Mouse (Mus musculus): Measurements from ENCODE around the gene Sirpa. TPM values are rescaled to one million over a fixed set of nuclear protein-coding genes. Genes with fewer than 3 reads are reported as not detected.

Sirpa gene
- polyA plus RNA-seq, 1 experiment: 106 TPM

GRCm38 (mm10) chr2:129584905-129585304 is 7.7 kb upstream of the Sirpa start:
- no peak for DNase-seq
- H3K4me3 ChIP-seq (ENCODE audit: insufficient read depth, low read depth, low read length): no peak overlapping the region
- no peaks in the 10 kb centered on the region for H3K36me3 ChIP-seq (ENCODE audit: control insufficient read depth, insufficient read depth, low read length)
- peaks cover 5% of the 10 kb centered on the region for H3K4me1 ChIP-seq (ENCODE audit: control insufficient read depth, insufficient read depth, low read length)
- no peak for TF ChIP-seq POLR2A (IDR thresholded peaks at IDR 0.05; ENCODE audit: low read depth, low read length)
- no peak for TF ChIP-seq CTCF (conservative IDR thresholded peaks at IDR 0.05; ENCODE audit: insufficient read depth, insufficient read length, low read depth, low read length)
- H3K27me3 ChIP-seq (replicated peaks; ENCODE audit: control insufficient read depth, insufficient read depth, low read length): no peaks in the 10 kb centered on the region
- 50% methylated on average over 1 of the region's 1 CpGs for WGBS
- H3K27ac ChIP-seq (ENCODE audit: insufficient read depth, low read depth, low read length): no peak overlapping the region

- H3K36me3 ChIP-seq (ENCODE audit: control insufficient read depth, insufficient read depth, low read length): no peaks in the 10 kb centered on the region
- no peak overlapping the region for H3K4me3 ChIP-seq (ENCODE audit: insufficient read depth, low read depth, low read length)
- 79% methylated on average over 11 of the region's 11 CpGs for whole genome bisulfite sequencing
- no peaks in the 10 kb centered on the region for H3K27me3 ChIP-seq (replicated peaks; ENCODE audit: control insufficient read depth, insufficient read depth, low read length)
- H3K27ac ChIP-seq (ENCODE audit: insufficient read depth, low read depth, low read length): no peak overlapping the region
- TF ChIP-seq POLR2A (IDR thresholded peaks at IDR 0.05; ENCODE audit: low read depth, low read length) (no peak), CTCF (conservative IDR thresholded peaks at IDR 0.05; ENCODE audit: insufficient read depth, insufficient read length, low read depth, low read length) (no peak)
- H3K4me1 ChIP-seq (ENCODE audit: control insufficient read depth, insufficient read depth, low read length): peaks cover 5% of the 10 kb centered on the region
- no peak for DNase-seq
Observed at GRCm38 (mm10) chr2:129585904-129586514, 6.6 kb upstream of the Sirpa start.

GRCm38 (mm10) chr2:129587241-129587640 is 5.4 kb upstream of the Sirpa start:
- peaks cover 9% of the 10 kb centered on the region for H3K4me1 ChIP-seq (ENCODE audit: control insufficient read depth, insufficient read depth, low read length)
- DNase-seq: no peak
- TF ChIP-seq CTCF (conservative IDR thresholded peaks at IDR 0.05; ENCODE audit: insufficient read depth, insufficient read length, low read depth, low read length) (no peak), POLR2A (IDR thresholded peaks at IDR 0.05; ENCODE audit: low read depth, low read length) (no peak)
- no peaks in the 10 kb centered on the region for H3K36me3 ChIP-seq (ENCODE audit: control insufficient read depth, insufficient read depth, low read length)
- H3K4me3 ChIP-seq (ENCODE audit: insufficient read depth, low read depth, low read length): no peak overlapping the region
- no peak overlapping the region for H3K27ac ChIP-seq (ENCODE audit: insufficient read depth, low read depth, low read length)
- H3K27me3 ChIP-seq (replicated peaks; ENCODE audit: control insufficient read depth, insufficient read depth, low read length): no peaks in the 10 kb centered on the region
- 53% methylated on average over 3 of the region's 3 CpGs for WGBS

- no peak for TF ChIP-seq POLR2A (IDR thresholded peaks at IDR 0.05; ENCODE audit: low read depth, low read length)
- TF ChIP-seq CTCF (conservative IDR thresholded peaks at IDR 0.05; ENCODE audit: insufficient read depth, insufficient read length, low read depth, low read length): no peak
- Histone ChIP-seq H3K27me3 (replicated peaks; ENCODE audit: control insufficient read depth, insufficient read depth, low read length) (no peaks in the 10 kb centered on the region), H3K36me3 (ENCODE audit: control insufficient read depth, insufficient read depth, low read length) (no peaks in the 10 kb centered on the region), H3K27ac (ENCODE audit: insufficient read depth, low read depth, low read length) (no peak overlapping the region), H3K4me1 (ENCODE audit: control insufficient read depth, insufficient read depth, low read length) (peaks cover 9% of the 10 kb centered on the region), H3K4me3 (ENCODE audit: insufficient read depth, low read depth, low read length) (no peak overlapping the region)
- WGBS: 44% methylated on average over 7 of the region's 7 CpGs
- DNase-seq: peak; percentile 54
Observed at GRCm38 (mm10) chr2:129587825-129588251, 4.8 kb upstream of the Sirpa start.

GRCm38 (mm10) chr2:129591897-129592296 is 738 bp upstream of the Sirpa start:
- no peaks in the 10 kb centered on the region for H3K36me3 ChIP-seq (ENCODE audit: control insufficient read depth, insufficient read depth, low read length)
- 95% methylated on average over 4 of the region's 4 CpGs for WGBS
- H3K4me1 ChIP-seq (ENCODE audit: control insufficient read depth, insufficient read depth, low read length): peaks cover 14% of the 10 kb centered on the region
- DNase-seq: no peak
- TF ChIP-seq POLR2A (IDR thresholded peaks at IDR 0.05; ENCODE audit: low read depth, low read length) (no peak), CTCF (conservative IDR thresholded peaks at IDR 0.05; ENCODE audit: insufficient read depth, insufficient read length, low read depth, low read length) (no peak)
- H3K27ac ChIP-seq (ENCODE audit: insufficient read depth, low read depth, low read length): peak overlapping the region; percentile 87
- H3K4me3 ChIP-seq (ENCODE audit: insufficient read depth, low read depth, low read length): no peak overlapping the region
- no peaks in the 10 kb centered on the region for H3K27me3 ChIP-seq (replicated peaks; ENCODE audit: control insufficient read depth, insufficient read depth, low read length)

GRCm38 (mm10) chr2:129593141-129593875 is 673 bp downstream of the Sirpa start:
- 6% methylated on average over 61 of the region's 77 CpGs for WGBS

GRCm38 (mm10) chr2:129593876-129594421 is 1.3 kb downstream of the Sirpa start:
- no peaks in the 10 kb centered on the region for H3K36me3 ChIP-seq (ENCODE audit: control insufficient read depth, insufficient read depth, low read length)
- TF ChIP-seq CTCF (conservative IDR thresholded peaks at IDR 0.05; ENCODE audit: insufficient read depth, insufficient read length, low read depth, low read length) (no peak), POLR2A (IDR thresholded peaks at IDR 0.05; ENCODE audit: low read depth, low read length) (no peak)
- 20% methylated on average over 13 of the region's 13 CpGs for WGBS
- H3K27ac ChIP-seq (ENCODE audit: insufficient read depth, low read depth, low read length): peak overlapping the region; percentile 74
- DNase-seq: peak; percentile 30
- peak overlapping the region; percentile 84 for H3K4me3 ChIP-seq (ENCODE audit: insufficient read depth, low read depth, low read length)
- H3K27me3 ChIP-seq (replicated peaks; ENCODE audit: control insufficient read depth, insufficient read depth, low read length): no peaks in the 10 kb centered on the region
- H3K4me1 ChIP-seq (ENCODE audit: control insufficient read depth, insufficient read depth, low read length): peaks cover 9% of the 10 kb centered on the region; the same call in 1 of the 2 replicates

More at GRCm38 (mm10) chr2:129593141-129593875, 673 bp downstream of the Sirpa start:
- TF ChIP-seq CTCF (conservative IDR thresholded peaks at IDR 0.05; ENCODE audit: insufficient read depth, insufficient read length, low read depth, low read length) (no peak), POLR2A (IDR thresholded peaks at IDR 0.05; ENCODE audit: low read depth, low read length) (peak; percentile 11)
- Histone ChIP-seq H3K27me3 (replicated peaks; ENCODE audit: control insufficient read depth, insufficient read depth, low read length) (no peaks in the 10 kb centered on the region), H3K36me3 (ENCODE audit: control insufficient read depth, insufficient read depth, low read length) (no peaks in the 10 kb centered on the region), H3K27ac (ENCODE audit: insufficient read depth, low read depth, low read length) (peak overlapping the region; percentile 87), H3K4me3 (ENCODE audit: insufficient read depth, low read depth, low read length) (peak overlapping the region; percentile 84), H3K4me1 (ENCODE audit: control insufficient read depth, insufficient read depth, low read length) (peaks cover 10% of the 10 kb centered on the region; the same call in 1 of the 2 replicates)
- DNase-seq: peak; percentile 84
